Mouse (Mus musculus) C2C12 (cell line): Measurements from ENCODE around the gene Tubb5.

ENCODE experiments used
- CTCF ChIP-seq: IDR thresholded peaks from one replicate; pipeline ENCODE4 v1.5.1; 2011; ENCODE audit not compliant: control insufficient read depth, insufficient read depth, insufficient read length
- MAX ChIP-seq: IDR thresholded peaks from one replicate; pipeline ENCODE4 v1.6.1; 2011; ENCODE audit warnings: mild to moderate bottlenecking, control low read depth
- MYOD1 ChIP-seq: IDR thresholded peaks from one replicate; pipeline ENCODE4 v1.6.1; 2011; ENCODE audit warnings: low read depth; ENCODE audit not compliant: control insufficient read depth, insufficient read length
- USF1 ChIP-seq: IDR thresholded peaks from one replicate; pipeline ENCODE4 v1.6.1; 2011; ENCODE audit warnings: low read depth, mild to moderate bottlenecking, control low read depth, moderate library complexity

GRCm38 (mm10) chr17:35842006-35842405 lies 3.9 kb upstream of the Tubb5 start:
- TF ChIP-seq CTCF (no peak), MAX (no peak), MYOD1 (no peak), USF1 (no peak)
